Mouse (Mus musculus): ENCODE data around the gene 1700056E22Rik.

GRCm38 (mm10) chr1:184076065-184076464, 42.0 kb upstream of the 1700056E22Rik start:
- TF ChIP-seq MAFK (IDR thresholded peaks at IDR 0.05; ENCODE audit: insufficient read depth, low read depth, low read length) (no peak), ZC3H11A (IDR thresholded peaks at IDR 0.05; ENCODE audit: borderline replicate concordance, low read depth, low read length) (no peak), CHD2 (IDR thresholded peaks at IDR 0.05; ENCODE audit: low read depth, low read length) (no peak), HCFC1 (IDR thresholded peaks at IDR 0.05; ENCODE audit: borderline replicate concordance, insufficient read depth, low read length) (no peak)
